Mouse (Mus musculus): ENCODE measurements around the gene Atp6v0b.

DNA sequence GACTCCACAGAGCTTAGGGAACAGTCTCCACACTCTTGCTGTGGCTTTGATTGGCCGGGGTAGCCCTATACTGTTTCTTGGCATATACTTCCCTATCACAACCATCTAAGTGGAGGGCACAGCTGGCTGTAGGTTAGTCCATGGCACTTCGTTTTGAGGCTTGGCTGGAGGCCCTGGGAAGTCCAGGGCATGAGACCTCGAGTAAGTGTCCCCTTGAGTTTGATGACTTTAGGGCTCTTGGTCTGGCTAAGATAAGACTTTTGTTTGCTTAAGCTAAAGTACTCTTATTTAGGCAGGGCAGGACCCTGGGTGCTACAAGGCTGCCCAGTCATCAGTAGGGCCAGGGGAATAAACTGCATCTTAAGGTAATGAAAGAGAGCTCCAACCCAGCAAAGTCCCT is 11.0 kb upstream of the Atp6v0b start:
- TF ChIP-seq POLR2A (IDR thresholded peaks at IDR 0.05; ENCODE audit: low read depth, low read length) (no peak), CTCF (IDR thresholded peaks at IDR 0.05; ENCODE audit: borderline replicate concordance, insufficient read depth, low read length) (no peak)

All from embryonic fibroblast, embryonic 13.5 days (primary cell).